Comparison of ENCODE assay signal across 17 mouse cellular contexts in genomic region chr2:103507651-103508050, GRCm38 (mm10).
"Had no signal": no experiment of that assay in that cellular context is flagged by ENCODE, and none has a peak within 500 bp of the region (broad histone marks: within the 10 kb centered on the region; RNA-seq: fewer than 3 reads in every experiment).

No protein-coding gene starts in this region.

- ATAC-seq: liver, embryonic 12.5 days; liver, postnatal 0 days; lung, postnatal 0 days; midbrain, embryonic 13.5 days; midbrain, embryonic 15.5 days; midbrain, embryonic 16.5 days had no signal

- DNase-seq: left cerebral cortex, postnatal 4 days; liver; liver, embryonic 13.5 days; liver, postnatal 0 days; lung, adult 18-20 months; lung, adult 2 months; lung, embryonic 14.5 days; lung, postnatal 10 days; lung, postnatal 14 days; lung, postnatal 36 days; lung, postnatal 4 days; midbrain, embryonic 14.5 days had no signal
